12 mouse cellular contexts compared by ENCODE assay signal in genomic region chr17:35582900-35583299, GRCm38 (mm10). TPM values are rescaled to one million over a fixed set of nuclear protein-coding genes. Genes with fewer than 3 reads are reported as not detected.
DNase-seq lines count a peak whose midpoint lies in the region; ATAC-seq and TF ChIP-seq lines count a peak whose summit lies in the region.
"Had no signal": no experiment of that assay in that cellular context is flagged by ENCODE, and none has a peak within 500 bp of the region (broad histone marks: within the 10 kb centered on the region; RNA-seq: fewer than 3 reads in every experiment).

No protein-coding gene starts in this region.

- no peak overlapping the region for H3K27ac ChIP-seq in forebrain, postnatal 0 days (ENCODE audit: low read depth, low read length)
- H3K27ac ChIP-seq in forebrain, embryonic 11.5 days (ENCODE audit: low read depth, low read length) = no peak overlapping the region
- no peak overlapping the region for H3K27ac ChIP-seq in midbrain, postnatal 0 days (ENCODE audit: low read depth, low read length)
- H3K27ac ChIP-seq in midbrain, embryonic 15.5 days = no peak overlapping the region
- H3K27ac ChIP-seq in hindbrain, embryonic 14.5 days = no peak overlapping the region
- H3K27ac ChIP-seq: hindbrain, embryonic 10.5 days; limb, embryonic 13.5 days; midbrain, embryonic 10.5 days had no signal

- no peak for ATAC-seq in forebrain, postnatal 0 days
- no peak for ATAC-seq in forebrain, embryonic 11.5 days (replicated peaks; ENCODE audit: low FRiP score)
- ATAC-seq in midbrain, postnatal 0 days (ENCODE audit: low FRiP score) = no peak
- ATAC-seq in midbrain, embryonic 15.5 days (replicated peaks) = no peak
- ATAC-seq in hindbrain, embryonic 14.5 days (ENCODE audit: low FRiP score) = no peak

- WGBS in forebrain, postnatal 0 days = 88% methylated on average over 1 of the region's 1 CpGs
- 96% methylated on average over 1 of the region's 1 CpGs for WGBS in forebrain, embryonic 11.5 days
- 91% methylated on average over 1 of the region's 1 CpGs for WGBS in midbrain, postnatal 0 days
- WGBS in midbrain, embryonic 15.5 days = 92% methylated on average over 1 of the region's 1 CpGs
- WGBS in hindbrain, embryonic 14.5 days = 88% methylated on average over 1 of the region's 1 CpGs

- H3K36me3 ChIP-seq in forebrain, postnatal 0 days (ENCODE audit: insufficient read depth) = no peaks in the 10 kb centered on the region
- H3K36me3 ChIP-seq in forebrain, embryonic 11.5 days (ENCODE audit: control insufficient read depth, insufficient read depth, low read length) = no peaks in the 10 kb centered on the region
- H3K36me3 ChIP-seq in midbrain, postnatal 0 days (ENCODE audit: insufficient read depth, low read length) = no peaks in the 10 kb centered on the region
- no peaks in the 10 kb centered on the region for H3K36me3 ChIP-seq in midbrain, embryonic 15.5 days (replicated peaks)
- no peaks in the 10 kb centered on the region for H3K36me3 ChIP-seq in splenic B cell, adult 2 months (ENCODE audit: control insufficient read depth, insufficient read depth, low read length, poor library complexity, severe bottlenecking)
- H3K36me3 ChIP-seq in hindbrain, embryonic 14.5 days (replicated peaks; ENCODE audit: control insufficient read depth, insufficient read depth) = no peaks in the 10 kb centered on the region
- H3K36me3 ChIP-seq: hindbrain, embryonic 10.5 days; limb, embryonic 13.5 days; midbrain, embryonic 10.5 days had no signal

- no peaks in the 10 kb centered on the region for H3K4me1 ChIP-seq in forebrain, postnatal 0 days (ENCODE audit: insufficient read depth)
- no peaks in the 10 kb centered on the region for H3K4me1 ChIP-seq in forebrain, embryonic 11.5 days (replicated peaks; ENCODE audit: control insufficient read depth, insufficient read depth, low read length)
- H3K4me1 ChIP-seq in midbrain, postnatal 0 days (ENCODE audit: insufficient read depth, low read length) = no peaks in the 10 kb centered on the region
- peaks cover 4% of the 10 kb centered on the region for H3K4me1 ChIP-seq in midbrain, embryonic 15.5 days
- no peaks in the 10 kb centered on the region for H3K4me1 ChIP-seq in hindbrain, embryonic 14.5 days (replicated peaks; ENCODE audit: control insufficient read depth, insufficient read depth, low read length)
- H3K4me1 ChIP-seq: limb, embryonic 13.5 days had no signal

- peak; percentile 65 for TF ChIP-seq CTCF in forebrain, postnatal 0 days (IDR thresholded peaks at IDR 0.05; ENCODE audit: low read depth)
- TF ChIP-seq CTCF in midbrain, postnatal 0 days (IDR thresholded peaks at IDR 0.05) = peak; percentile 72

- H3K4me2 ChIP-seq in forebrain, postnatal 0 days (ENCODE audit: low read depth) = no peak overlapping the region
- no peak overlapping the region for H3K4me2 ChIP-seq in forebrain, embryonic 11.5 days (ENCODE audit: low read depth, low read length, severe bottlenecking)
- no peak overlapping the region for H3K4me2 ChIP-seq in midbrain, postnatal 0 days (ENCODE audit: low read depth, low read length, poor library complexity, severe bottlenecking)
- H3K4me2 ChIP-seq in midbrain, embryonic 15.5 days = no peak overlapping the region
- no peak overlapping the region for H3K4me2 ChIP-seq in hindbrain, embryonic 14.5 days (replicated peaks)
- H3K4me2 ChIP-seq: limb, embryonic 13.5 days had no signal

- no peaks in the 10 kb centered on the region for H3K27me3 ChIP-seq in forebrain, postnatal 0 days (ENCODE audit: insufficient read depth, low read length)
- H3K27me3 ChIP-seq in forebrain, embryonic 11.5 days (ENCODE audit: control insufficient read depth, insufficient read depth, low read length) = no peaks in the 10 kb centered on the region
- H3K27me3 ChIP-seq in midbrain, postnatal 0 days (ENCODE audit: insufficient read depth, low read length) = no peaks in the 10 kb centered on the region; the same call in 1 of the 2 replicates
- no peaks in the 10 kb centered on the region for H3K27me3 ChIP-seq in midbrain, embryonic 15.5 days (replicated peaks)
- H3K27me3 ChIP-seq in splenic B cell, adult 2 months (ENCODE audit: control insufficient read depth, insufficient read depth, low read length, poor library complexity, severe bottlenecking) = no peaks in the 10 kb centered on the region
- H3K27me3 ChIP-seq in hindbrain, embryonic 14.5 days (ENCODE audit: control insufficient read depth, insufficient read depth, low read length) = no peaks in the 10 kb centered on the region
- H3K27me3 ChIP-seq: limb, embryonic 13.5 days had no signal

- no peaks in the 10 kb centered on the region for H3K9me3 ChIP-seq in forebrain, postnatal 0 days (ENCODE audit: low read length)
- H3K9me3 ChIP-seq in forebrain, embryonic 11.5 days (ENCODE audit: control insufficient read depth, low read length) = no peaks in the 10 kb centered on the region
- H3K9me3 ChIP-seq in midbrain, postnatal 0 days (ENCODE audit: low read length) = no peaks in the 10 kb centered on the region
- no peaks in the 10 kb centered on the region for H3K9me3 ChIP-seq in midbrain, embryonic 15.5 days
- H3K9me3 ChIP-seq in hindbrain, embryonic 14.5 days (ENCODE audit: control insufficient read depth, low read length) = no peaks in the 10 kb centered on the region

- no peak overlapping the region for H3K9ac ChIP-seq in forebrain, postnatal 0 days
- no peak overlapping the region for H3K9ac ChIP-seq in forebrain, embryonic 11.5 days (ENCODE audit: low read length)
- H3K9ac ChIP-seq in midbrain, postnatal 0 days (replicated peaks; ENCODE audit: low read length, poor library complexity, severe bottlenecking) = no peak overlapping the region
- no peak overlapping the region for H3K9ac ChIP-seq in midbrain, embryonic 15.5 days
- H3K9ac ChIP-seq in hindbrain, embryonic 14.5 days = no peak overlapping the region
- H3K9ac ChIP-seq: limb, embryonic 13.5 days had no signal

- no peak for DNase-seq in forebrain, postnatal 0 days
- no peak for DNase-seq in forebrain, embryonic 11.5 days (ENCODE audit: low spot score)
- no peak for DNase-seq in midbrain, postnatal 0 days (ENCODE audit: low spot score)
- DNase-seq in ZHBTc4 (ENCODE audit: low read depth, low spot score) = peak; percentile 64
- DNase-seq in splenic B cell, adult 2 months (ENCODE audit: low read depth, low spot score) = peak; percentile 33
- no peak for DNase-seq in right cerebral cortex, postnatal 36 days (ENCODE audit: low spot score in 2 of 2)
- DNase-seq in hindbrain, embryonic 14.5 days (ENCODE audit: low spot score) = no peak

- H3K4me3 ChIP-seq in forebrain, postnatal 0 days (ENCODE audit: low read depth, low read length) = no peak overlapping the region
- no peak overlapping the region for H3K4me3 ChIP-seq in forebrain, embryonic 11.5 days (ENCODE audit: low read depth, low read length)
- H3K4me3 ChIP-seq in midbrain, postnatal 0 days (ENCODE audit: low read depth, low read length) = no peak overlapping the region
- H3K4me3 ChIP-seq in midbrain, embryonic 15.5 days = no peak overlapping the region
- no peak overlapping the region for H3K4me3 ChIP-seq in hindbrain, embryonic 14.5 days (replicated peaks; ENCODE audit: low read length)
- H3K4me3 ChIP-seq: hindbrain, embryonic 10.5 days; limb, embryonic 13.5 days; midbrain, embryonic 10.5 days had no signal

RNA-seq across cellular contexts. Expression of gene 2300002M23Rik, which starts 15.7 kb away (rescaled TPM):
- not detected in 2 replicates for total RNA-seq in forebrain, postnatal 0 days (2014; rRNA removed)
- not detected in 2 replicates for polyA plus RNA-seq in forebrain, postnatal 0 days (2015; fragmentation: Nextera tagmentation; extraction: Ambion mirVana)
- not detected in 2 replicates for polyA plus RNA-seq in forebrain, embryonic 11.5 days (2014; fragmentation: Nextera tagmentation; extraction: Ambion mirVana)
- not detected in 2 replicates for total RNA-seq in midbrain, postnatal 0 days (2014; rRNA removed)
- polyA plus RNA-seq in midbrain, postnatal 0 days (2015; fragmentation: Nextera tagmentation; extraction: Ambion mirVana) = not detected in 2 replicates
- not detected in 2 replicates for polyA plus RNA-seq in midbrain, embryonic 15.5 days (2015; fragmentation: Nextera tagmentation; extraction: Ambion mirVana)
- polyA plus RNA-seq in hindbrain, embryonic 14.5 days (2014; fragmentation: Nextera tagmentation; extraction: Ambion mirVana) = not detected in 2 replicates
- total RNA-seq: gastrocnemius, postnatal 4 days had no signal
- polyA plus RNA-seq: hindbrain, embryonic 10.5 days; limb, embryonic 13.5 days; midbrain, embryonic 10.5 days had no signal

RNA-seq across cellular contexts. Expression of gene Sfta2, which starts 18.4 kb away (rescaled TPM):
- not detected in 2 replicates for total RNA-seq in forebrain, postnatal 0 days (2014; rRNA removed)
- polyA plus RNA-seq in forebrain, postnatal 0 days (2015; fragmentation: Nextera tagmentation; extraction: Ambion mirVana) = not detected in 2 replicates
- not detected in 2 replicates for polyA plus RNA-seq in forebrain, embryonic 11.5 days (2014; fragmentation: Nextera tagmentation; extraction: Ambion mirVana)
- not detected in 2 replicates for total RNA-seq in midbrain, postnatal 0 days (2014; rRNA removed)
- polyA plus RNA-seq in midbrain, postnatal 0 days (2015; fragmentation: Nextera tagmentation; extraction: Ambion mirVana) = not detected in 2 replicates
- not detected in 2 replicates for polyA plus RNA-seq in midbrain, embryonic 15.5 days (2015; fragmentation: Nextera tagmentation; extraction: Ambion mirVana)
- polyA plus RNA-seq in hindbrain, embryonic 14.5 days (2014; fragmentation: Nextera tagmentation; extraction: Ambion mirVana) = not detected in 2 replicates
- total RNA-seq: gastrocnemius, postnatal 4 days had no signal
- polyA plus RNA-seq: hindbrain, embryonic 10.5 days; limb, embryonic 13.5 days; midbrain, embryonic 10.5 days had no signal

RNA-seq across cellular contexts. Expression of gene Cdsn, which starts 31.0 kb away (rescaled TPM):
- 0.43 TPM in 1 of 2 replicates, not detected in the other for total RNA-seq in forebrain, postnatal 0 days (2014; rRNA removed)
- 0.18 and 0.20 TPM in 2 replicates for polyA plus RNA-seq in forebrain, postnatal 0 days (2015; fragmentation: Nextera tagmentation; extraction: Ambion mirVana)
- polyA plus RNA-seq in forebrain, embryonic 11.5 days (2014; fragmentation: Nextera tagmentation; extraction: Ambion mirVana) = not detected in 2 replicates
- 1.2 TPM in 1 of 2 replicates, not detected in the other for total RNA-seq in midbrain, postnatal 0 days (2014; rRNA removed)
- 0.06 and 0.22 TPM in 2 replicates for polyA plus RNA-seq in midbrain, postnatal 0 days (2015; fragmentation: Nextera tagmentation; extraction: Ambion mirVana)
- polyA plus RNA-seq in midbrain, embryonic 15.5 days (2015; fragmentation: Nextera tagmentation; extraction: Ambion mirVana) = 0.06 TPM in 2 replicates
- polyA plus RNA-seq in hindbrain, embryonic 14.5 days (2014; fragmentation: Nextera tagmentation; extraction: Ambion mirVana) = 0.22 and 0.25 TPM in 2 replicates

RNA-seq across cellular contexts. Expression of gene Gm9573, which starts 43.5 kb away (rescaled TPM):
- not detected in 2 replicates for total RNA-seq in forebrain, postnatal 0 days (2014; rRNA removed)
- polyA plus RNA-seq in forebrain, postnatal 0 days (2015; fragmentation: Nextera tagmentation; extraction: Ambion mirVana) = not detected in 2 replicates
- polyA plus RNA-seq in forebrain, embryonic 11.5 days (2014; fragmentation: Nextera tagmentation; extraction: Ambion mirVana) = not detected in 2 replicates
- not detected in 2 replicates for total RNA-seq in midbrain, postnatal 0 days (2014; rRNA removed)
- polyA plus RNA-seq in midbrain, postnatal 0 days (2015; fragmentation: Nextera tagmentation; extraction: Ambion mirVana) = not detected in 2 replicates
- not detected in 2 replicates for polyA plus RNA-seq in midbrain, embryonic 15.5 days (2015; fragmentation: Nextera tagmentation; extraction: Ambion mirVana)
- not detected in 2 replicates for polyA plus RNA-seq in hindbrain, embryonic 14.5 days (2014; fragmentation: Nextera tagmentation; extraction: Ambion mirVana)
- total RNA-seq: gastrocnemius, postnatal 4 days had no signal
- polyA plus RNA-seq: hindbrain, embryonic 10.5 days; limb, embryonic 13.5 days; midbrain, embryonic 10.5 days had no signal

RNA-seq across cellular contexts. Expression of gene Psors1c2, which starts 49.9 kb away (rescaled TPM):
- 0.54 and 0.76 TPM in 2 replicates for total RNA-seq in forebrain, postnatal 0 days (2014; rRNA removed)
- 0.29 and 0.31 TPM in 2 replicates for polyA plus RNA-seq in forebrain, postnatal 0 days (2015; fragmentation: Nextera tagmentation; extraction: Ambion mirVana)
- 1.3 and 1.4 TPM in 2 replicates for polyA plus RNA-seq in forebrain, embryonic 11.5 days (2014; fragmentation: Nextera tagmentation; extraction: Ambion mirVana)
- not detected in 2 replicates for total RNA-seq in midbrain, postnatal 0 days (2014; rRNA removed)
- polyA plus RNA-seq in midbrain, postnatal 0 days (2015; fragmentation: Nextera tagmentation; extraction: Ambion mirVana) = 0.43 TPM in 1 of 2 replicates, not detected in the other
- 0.56 and 0.96 TPM in 2 replicates for polyA plus RNA-seq in midbrain, embryonic 15.5 days (2015; fragmentation: Nextera tagmentation; extraction: Ambion mirVana)
- 0.26 and 0.72 TPM in 2 replicates for polyA plus RNA-seq in hindbrain, embryonic 14.5 days (2014; fragmentation: Nextera tagmentation; extraction: Ambion mirVana)
- total RNA-seq: gastrocnemius, postnatal 4 days had no signal

Comparison
In these comparisons a context has a peak if more than half of its experiments do, and no peak if none do; other contexts are left out.
1. DNase-seq: peak in ZHBTc4 (single experiment) and splenic B cell, adult 2 months (single experiment); none in forebrain, postnatal 0 days (single experiment), forebrain, embryonic 11.5 days (single experiment), midbrain, postnatal 0 days (single experiment), right cerebral cortex, postnatal 36 days (0 of 2) and hindbrain, embryonic 14.5 days (single experiment).